Comparison of ENCODE assay signal across 8 mouse cellular contexts in genomic region chr15:77364026-77364425, GRCm38 (mm10). TPM values are rescaled to one million over a fixed set of nuclear protein-coding genes. Genes with fewer than 3 reads are reported as not detected.
DNase-seq lines count a peak whose midpoint lies in the region; ATAC-seq and TF ChIP-seq lines count a peak whose summit lies in the region.

No protein-coding gene starts in this region.

- no peaks in the 10 kb centered on the region for H3K9me3 ChIP-seq in hindbrain, embryonic 10.5 days
- H3K9me3 ChIP-seq in hindbrain, postnatal 0 days (ENCODE audit: low read length) = no peaks in the 10 kb centered on the region
- no peaks in the 10 kb centered on the region for H3K9me3 ChIP-seq in limb, embryonic 12.5 days

- H3K36me3 ChIP-seq in hindbrain, embryonic 10.5 days = no peaks in the 10 kb centered on the region
- H3K36me3 ChIP-seq in hindbrain, postnatal 0 days (ENCODE audit: insufficient read depth, low read length) = no peaks in the 10 kb centered on the region
- H3K36me3 ChIP-seq in limb, embryonic 12.5 days = no peaks in the 10 kb centered on the region

- no peak for ATAC-seq in hindbrain, postnatal 0 days
- ATAC-seq in limb, embryonic 12.5 days (ENCODE audit: insufficient number of reproducible peaks, insufficient read depth, low FRiP score, low TSS enrichment, low read depth) = no peak

- H3K4me1 ChIP-seq in hindbrain, embryonic 10.5 days (replicated peaks) = peaks cover 76% of the 10 kb centered on the region
- H3K4me1 ChIP-seq in hindbrain, postnatal 0 days (ENCODE audit: insufficient read depth, low read length) = peaks cover 28% of the 10 kb centered on the region
- H3K4me1 ChIP-seq in limb, embryonic 12.5 days (replicated peaks) = peaks cover 53% of the 10 kb centered on the region

- H3K4me3 ChIP-seq in hindbrain, embryonic 10.5 days = no peak overlapping the region
- H3K4me3 ChIP-seq in hindbrain, postnatal 0 days (ENCODE audit: low read length) = no peak overlapping the region
- no peak overlapping the region for H3K4me3 ChIP-seq in limb, embryonic 12.5 days (replicated peaks)

- DNase-seq in hindbrain, embryonic 10.5 days (ENCODE audit: low spot score) = no peak
- DNase-seq in hindbrain, postnatal 0 days (ENCODE audit: low spot score) = no peak
- DNase-seq in ES-CJ7 (ENCODE audit: low read depth, low spot score) = peak; percentile 55
- DNase-seq in fibroblast of lung, adult 2 months (ENCODE audit: low read depth) = peak; percentile 92
- no peak for DNase-seq in spleen, postnatal 36 days (ENCODE audit: low spot score in 2 of 2)
- DNase-seq in testis, postnatal 14 days (ENCODE audit: low spot score) = no peak
- DNase-seq in kidney, adult 8-10 months = no peak

- WGBS in hindbrain, embryonic 10.5 days = 76% methylated on average over 3 of the region's 3 CpGs
- WGBS in hindbrain, postnatal 0 days = 49% methylated on average over 3 of the region's 3 CpGs
- WGBS in limb, embryonic 12.5 days = 71% methylated on average over 3 of the region's 3 CpGs

- H3K27ac ChIP-seq in hindbrain, embryonic 10.5 days = peak overlapping the region; percentile 84
- no peak overlapping the region for H3K27ac ChIP-seq in hindbrain, postnatal 0 days
- H3K27ac ChIP-seq in limb, embryonic 12.5 days = 0 out of 2 replicates have a peak overlapping the region, but pooled peaks have one; percentile 12

- H3K4me2 ChIP-seq in hindbrain, postnatal 0 days (ENCODE audit: low read depth, low read length) = no peak overlapping the region
- no peak overlapping the region for H3K4me2 ChIP-seq in limb, embryonic 12.5 days

- no peaks in the 10 kb centered on the region for H3K27me3 ChIP-seq in hindbrain, embryonic 10.5 days (ENCODE audit: insufficient read depth, poor library complexity, severe bottlenecking)
- no peaks in the 10 kb centered on the region for H3K27me3 ChIP-seq in hindbrain, postnatal 0 days (ENCODE audit: insufficient read depth, low read length)
- no peaks in the 10 kb centered on the region for H3K27me3 ChIP-seq in limb, embryonic 12.5 days

- no peak for TF ChIP-seq CTCF in hindbrain, postnatal 0 days (IDR thresholded peaks at IDR 0.05; ENCODE audit: low read depth)

- no peak overlapping the region for H3K9ac ChIP-seq in hindbrain, postnatal 0 days (replicated peaks; ENCODE audit: low read length)
- H3K9ac ChIP-seq in limb, embryonic 12.5 days (replicated peaks) = no peak overlapping the region

RNA-seq across cellular contexts. Expression of gene Apol7a, which starts 34.9 kb away (rescaled TPM):
- not detected in 2 replicates for polyA plus RNA-seq in hindbrain, embryonic 10.5 days (2016; fragmentation: Nextera tagmentation; extraction: Ambion mirVana)
- total RNA-seq in hindbrain, postnatal 0 days (2014; rRNA removed) = not detected in 2 replicates
- polyA plus RNA-seq in hindbrain, postnatal 0 days (2015; fragmentation: Nextera tagmentation; extraction: Ambion mirVana) = not detected in 2 replicates
- not detected in 2 replicates for polyA plus RNA-seq in limb, embryonic 12.5 days (2016; fragmentation: Nextera tagmentation; extraction: Ambion mirVana)

RNA-seq across cellular contexts. Expression of gene Apol9a, which starts 46.9 kb away (rescaled TPM):
- polyA plus RNA-seq in hindbrain, embryonic 10.5 days (2016; fragmentation: Nextera tagmentation; extraction: Ambion mirVana) = 0.04 TPM in 1 of 2 replicates, not detected in the other
- 0.43 and 7.8 TPM in 2 replicates for total RNA-seq in hindbrain, postnatal 0 days (2014; rRNA removed)
- 1.0 and 1.2 TPM in 2 replicates for polyA plus RNA-seq in hindbrain, postnatal 0 days (2015; fragmentation: Nextera tagmentation; extraction: Ambion mirVana)
- not detected in 2 replicates for polyA plus RNA-seq in limb, embryonic 12.5 days (2016; fragmentation: Nextera tagmentation; extraction: Ambion mirVana)

RNA-seq across cellular contexts. Expression of gene Rbfox2, which starts 57.2 kb away (rescaled TPM):
- 50.6 and 77.8 TPM in 2 replicates for polyA plus RNA-seq in hindbrain, embryonic 10.5 days (2016; fragmentation: Nextera tagmentation; extraction: Ambion mirVana)
- 294 and 339 TPM in 2 replicates for total RNA-seq in hindbrain, postnatal 0 days (2014; rRNA removed)
- 84.1 and 91.9 TPM in 2 replicates for polyA plus RNA-seq in hindbrain, postnatal 0 days (2015; fragmentation: Nextera tagmentation; extraction: Ambion mirVana)
- 78.4 and 79.3 TPM in 2 replicates for polyA plus RNA-seq in limb, embryonic 12.5 days (2016; fragmentation: Nextera tagmentation; extraction: Ambion mirVana)

Comparison
In these comparisons a context has a peak if more than half of its experiments do, and no peak if none do; other contexts are left out.
1. DNase-seq: peak in ES-CJ7 (single experiment) and fibroblast of lung, adult 2 months (single experiment); none in hindbrain, embryonic 10.5 days (single experiment), hindbrain, postnatal 0 days (single experiment), spleen, postnatal 36 days (0 of 2), testis, postnatal 14 days (single experiment) and kidney, adult 8-10 months (0 of 2).